Mouse (Mus musculus) lung, embryonic 14.5 days (tissue): ENCODE measurements at regions not wholly inside any gene's neighbourhood (a gene's known extent, or its start where the extent isn't known, plus 50 kb on each side); places are given as distances from the start of the nearest gene placed in this dataset.

Experiments
- ATAC-seq: fragments of 200-750 bp; cut with Nextera tagmentation; 2 replicates; pipeline ENCODE4 v1.8.0; 2017; ENCODE audit warnings: mild to moderate bottlenecking, moderate TSS enrichment, moderate library complexity; ENCODE audit not compliant: insufficient read depth
- DNase-seq: peaks from one replicate; pipeline ENCODE4 v3.0.0-alpha.2; 2015
- H3K27ac ChIP-seq: fragments of 300-500 bp; sonication (generic); 2 replicates; pipeline ENCODE4 v1.5.1; 2014; ENCODE audit warnings: low read depth, mild to moderate bottlenecking, moderate library complexity
- H3K27me3 ChIP-seq: fragments of 300-500 bp; sonication (generic); 2 replicates; pipeline ENCODE4 v1.6.1; 2014; ENCODE audit warnings: low read length, control low read depth; ENCODE audit not compliant: insufficient read depth
- H3K36me3 ChIP-seq: fragments of 300-500 bp; sonication (generic); 2 replicates; pipeline ENCODE4 v1.6.1; 2014; ENCODE audit warnings: control low read depth; ENCODE audit not compliant: insufficient read depth
- H3K4me1 ChIP-seq: fragments of 300-500 bp; sonication (generic); 2 replicates; pipeline ENCODE4 v1.6.1; 2014; ENCODE audit warnings: antibody characterized with exemption, control low read depth; ENCODE audit not compliant: insufficient read depth
- H3K4me2 ChIP-seq: fragments of 300-500 bp; sonication (generic); 2 replicates; pipeline ENCODE4 v1.6.1; 2014; ENCODE audit warnings: mild to moderate bottlenecking
- H3K4me3 ChIP-seq: fragments of 300-500 bp; sonication (generic); 2 replicates; pipeline ENCODE4 v1.5.1; 2014; ENCODE audit warnings: low read depth, low read length
- H3K9ac ChIP-seq: fragments of 300-500 bp; sonication (generic); 2 replicates; pipeline ENCODE4 v1.6.1; 2014
- H3K9me3 ChIP-seq: fragments of 300-500 bp; sonication (generic); 2 replicates; pipeline ENCODE4 v1.6.1; 2016; ENCODE audit warnings: low read depth, low read length, control low read depth
- CTCF ChIP-seq: IDR thresholded peaks from 2 replicates; pipeline ENCODE4 v1.5.1; 2016; ENCODE audit warnings: antibody characterized with exemption, low read depth
- WGBS: fragments of 180-500 bp; shearing (Covaris S2); extraction: QIAGEN DNeasy Blood & Tissue Kit; methylation state at CpG from one replicate; pipeline ENCODE4 v1.1.7; 2014; 5-methylcytosine and 5-hydroxymethylcytosine counted together

GRCm38 (mm10) chr15:62098791-62099660, 1176.2 kb upstream of the A1bg start:
- ATAC-seq (peak; percentile 74), DNase-seq (no peak)
- TF ChIP-seq CTCF: no peak
- Histone ChIP-seq H3K9me3 (no peaks in the 10 kb centered on the region), H3K27me3 (no peaks in the 10 kb centered on the region), H3K27ac (peak overlapping the region; percentile 56; the same call in 1 of the 2 replicates), H3K36me3 (no peaks in the 10 kb centered on the region), H3K4me1 (peaks cover 3% of the 10 kb centered on the region; the same call in 1 of the 2 replicates), H3K4me3 (no peak overlapping the region), H3K4me2 (peak overlapping the region; percentile 30; the same call in 1 of the 2 replicates), H3K9ac (no peak overlapping the region)
- WGBS: 20% methylated on average over 16 of the region's 16 CpGs

GRCm38 (mm10) chr15:62096778-62097177, 1174.0 kb upstream of the A1bg start:
- ATAC-seq (no peak), DNase-seq (no peak)
- no peak for TF ChIP-seq CTCF
- H3K36me3 ChIP-seq: no peaks in the 10 kb centered on the region
- no peak overlapping the region for H3K9ac ChIP-seq
- H3K4me3 ChIP-seq: no peak overlapping the region
- no peak overlapping the region for H3K4me2 ChIP-seq
- no peaks in the 10 kb centered on the region for H3K9me3 ChIP-seq
- WGBS: 65% methylated on average over 7 of the region's 7 CpGs
- H3K4me1 ChIP-seq: peaks cover 8% of the 10 kb centered on the region
- H3K27me3 ChIP-seq: no peaks in the 10 kb centered on the region
- no peak overlapping the region for H3K27ac ChIP-seq

GRCm38 (mm10) chr15:62095198-62095597, 1172.4 kb upstream of the A1bg start:
- 85% methylated on average over 3 of the region's 3 CpGs for WGBS
- DNase-seq: no peak
- no peak for ATAC-seq

GRCm38 (mm10) chr15:62093672-62094071, 1170.9 kb upstream of the A1bg start:
- Histone ChIP-seq H3K36me3 (no peaks in the 10 kb centered on the region), H3K9me3 (no peaks in the 10 kb centered on the region), H3K4me2 (no peak overlapping the region), H3K9ac (no peak overlapping the region), H3K4me3 (no peak overlapping the region), H3K27me3 (no peaks in the 10 kb centered on the region), H3K4me1 (peaks cover 8% of the 10 kb centered on the region), H3K27ac (no peak overlapping the region)
- TF ChIP-seq CTCF: no peak
- peak; percentile 31 for DNase-seq
- peak; percentile 21; the same call in 1 of the 2 replicates for ATAC-seq
- WGBS: 70% methylated on average over 4 of the region's 4 CpGs

More at GRCm38 (mm10) chr15:62095198-62095597, 1172.4 kb upstream of the A1bg start:
- H3K27me3 ChIP-seq: no peaks in the 10 kb centered on the region
- peaks cover 8% of the 10 kb centered on the region for H3K4me1 ChIP-seq
- no peaks in the 10 kb centered on the region for H3K9me3 ChIP-seq
- H3K36me3 ChIP-seq: no peaks in the 10 kb centered on the region
- no peak overlapping the region for H3K4me3 ChIP-seq
- no peak overlapping the region for H3K27ac ChIP-seq
- no peak for TF ChIP-seq CTCF
- H3K9ac ChIP-seq: no peak overlapping the region
- no peak overlapping the region for H3K4me2 ChIP-seq

- no peak overlapping the region for H3K4me3 ChIP-seq
- no peaks in the 10 kb centered on the region for H3K36me3 ChIP-seq
- WGBS: 14% methylated on average over 5 of the region's 5 CpGs
- no peak overlapping the region for H3K9ac ChIP-seq
- H3K9me3 ChIP-seq: no peaks in the 10 kb centered on the region
- H3K4me2 ChIP-seq: no peak overlapping the region
- peak overlapping the region; percentile 24; the same call in 1 of the 2 replicates for H3K27ac ChIP-seq
- H3K4me1 ChIP-seq: peaks cover 8% of the 10 kb centered on the region; the same call in 1 of the 2 replicates
- H3K27me3 ChIP-seq: no peaks in the 10 kb centered on the region
- no peak for TF ChIP-seq CTCF
- DNase-seq: peak; percentile 58
- ATAC-seq: peak; percentile 77
These were observed 1169.9 kb upstream of the A1bg start for GRCm38 (mm10) chr15:62092671-62093185.

GRCm38 (mm10) chr15:62091746-62092659, 1169.2 kb upstream of the A1bg start:
- DNase-seq: no peak
- H3K4me1 ChIP-seq: peaks cover 8% of the 10 kb centered on the region; the same call in 1 of the 2 replicates
- H3K27ac ChIP-seq: peak overlapping the region; percentile 24; the same call in 1 of the 2 replicates
- H3K9ac ChIP-seq: no peak overlapping the region
- H3K36me3 ChIP-seq: no peaks in the 10 kb centered on the region
- no peak for TF ChIP-seq CTCF
- H3K27me3 ChIP-seq: no peaks in the 10 kb centered on the region
- WGBS: 47% methylated on average over 12 of the region's 12 CpGs
- no peak overlapping the region for H3K4me3 ChIP-seq
- no peaks in the 10 kb centered on the region for H3K9me3 ChIP-seq
- no peak overlapping the region for H3K4me2 ChIP-seq
- ATAC-seq: no peak

GRCm38 (mm10) chr15:62091144-62091543, 1168.3 kb upstream of the A1bg start:
- H3K27me3 ChIP-seq: no peaks in the 10 kb centered on the region
- peaks cover 8% of the 10 kb centered on the region; the same call in 1 of the 2 replicates for H3K4me1 ChIP-seq
- ATAC-seq (no peak), DNase-seq (no peak)
- H3K36me3 ChIP-seq: no peaks in the 10 kb centered on the region
- no peak overlapping the region for H3K9ac ChIP-seq
- no peak overlapping the region for H3K4me3 ChIP-seq
- no peak for TF ChIP-seq CTCF
- H3K4me2 ChIP-seq: no peak overlapping the region
- H3K9me3 ChIP-seq: no peaks in the 10 kb centered on the region
- no peak overlapping the region for H3K27ac ChIP-seq
- 90% methylated on average over 5 of the region's 5 CpGs for WGBS
